Mouse (Mus musculus) megakaryocyte, embryonic 14.5 days (primary cell): Measurements from ENCODE around the gene Mavs.

ENCODE experiments used
- FLI1 ChIP-seq: IDR thresholded peaks from 2 replicates; pipeline ENCODE4 v1.6.1; 2012; ENCODE audit warnings: low read length, inconsistent platforms, mixed read lengths
- GATA1 ChIP-seq: IDR thresholded peaks from 3 replicates; pipeline ENCODE4 v1.6.1; 2012; ENCODE audit warnings: mixed read lengths, low read length, inconsistent platforms, borderline replicate concordance

DNA sequence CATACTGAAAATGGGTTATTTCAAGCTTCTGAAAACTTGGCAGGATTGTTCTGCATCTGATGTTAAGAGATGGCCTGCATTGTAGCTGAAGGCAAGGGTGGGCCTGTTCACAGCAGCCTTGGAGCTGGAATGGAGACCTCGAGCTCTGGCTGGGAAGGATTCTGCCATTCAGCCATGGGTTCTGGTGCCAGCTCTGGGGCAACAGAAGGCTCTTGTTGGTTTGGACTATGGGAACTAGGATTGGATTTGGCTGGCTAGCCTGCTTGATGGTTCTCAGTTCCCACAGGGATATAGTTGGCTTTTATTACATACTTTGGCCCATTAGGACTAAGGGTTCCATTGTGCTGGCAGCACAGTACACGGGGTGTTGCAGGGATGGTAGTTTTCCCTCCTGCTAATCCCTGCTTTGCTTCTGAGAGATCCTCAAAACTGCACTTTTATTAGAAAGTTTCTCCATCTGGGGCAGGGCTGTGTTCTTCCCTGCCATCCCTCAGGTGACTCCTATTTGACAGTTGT is 62.9 kb downstream of the Mavs start:
- TF ChIP-seq GATA1: no peak
- TF ChIP-seq FLI1: no peak
